Mouse (Mus musculus): ENCODE measurements around the gene Ube2g2. TPM values are rescaled to one million over a fixed set of nuclear protein-coding genes. Genes with fewer than 3 reads are reported as not detected.

Ube2g2 gene
- polyA plus RNA-seq, 2 experiments = 19.3 to 25.3 TPM

- ATAC-seq (ENCODE audit: insufficient read depth) (no peak), DNase-seq (ENCODE audit: low read depth in 3 of 3, low spot score in 3 of 3) (no peak)
- Histone ChIP-seq H3K4me1 (replicated peaks; ENCODE audit: control insufficient read depth in 2 of 2, insufficient read depth in 2 of 2, low read length in 1 of 2) (peaks cover 8 to 10% of the 10 kb centered on the region in 2 experiments), H3K36me3 (replicated peaks; ENCODE audit: control insufficient read depth, insufficient read depth, low read depth) (no peaks in the 10 kb centered on the region), H3K9ac (replicated peaks) (no peak overlapping the region), H3K27ac (no peak overlapping the region), H3K9me3 (ENCODE audit: control insufficient read depth, low read length) (no peaks in the 10 kb centered on the region), H3K4me3 (ENCODE audit: insufficient read depth in 1 of 2, low read depth in 2 of 2, low read length in 2 of 2) (no peak overlapping the region), H3K4me2 (ENCODE audit: low read depth) (no peak overlapping the region), H3K27me3 (ENCODE audit: control insufficient read depth, insufficient read depth, low read length) (no peaks in the 10 kb centered on the region; the same call in none of the 2 replicates)
- WGBS (ENCODE audit: insufficient replicate concordance) = 68% methylated on average over 8 of the region's 8 CpGs
- TF ChIP-seq CTCF (IDR thresholded peaks at IDR 0.05; ENCODE audit: low read depth) (no peak), EP300 (IDR thresholded peaks at IDR 0.05; ENCODE audit: low read depth) (no peak)
Observed at GRCm38 (mm10) chr10:77666342-77666741, 44.3 kb downstream of the Ube2g2 start.

DNA sequence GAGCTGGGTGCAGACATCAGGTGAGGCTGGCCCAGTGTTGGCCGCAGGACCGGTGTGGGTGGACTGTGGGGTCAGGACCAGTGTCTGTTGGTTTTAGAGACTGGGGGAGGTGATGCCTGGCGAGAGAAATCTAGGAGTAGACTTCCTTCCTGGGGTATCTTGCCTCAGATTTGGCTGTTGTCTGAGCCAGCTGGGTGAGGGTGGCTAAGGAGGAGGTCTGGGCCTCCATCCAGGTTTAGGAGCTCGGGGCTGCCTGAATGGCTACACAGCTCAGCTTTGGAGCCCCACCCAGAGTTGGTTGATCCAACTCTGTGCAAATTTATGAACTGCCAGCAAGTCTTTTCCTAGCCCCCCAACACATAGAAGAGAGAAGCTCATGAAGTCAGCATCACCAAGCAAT is 45.3 kb downstream of the Ube2g2 start:
- ATAC-seq (ENCODE audit: insufficient read depth) (no peak), DNase-seq (ENCODE audit: low read depth in 3 of 3, low spot score in 3 of 3) (no peak)
- no peak overlapping the region for H3K9ac ChIP-seq (replicated peaks)
- H3K27me3 ChIP-seq (ENCODE audit: control insufficient read depth, insufficient read depth, low read length) = no peaks in the 10 kb centered on the region; the same call in none of the 2 replicates
- no peak overlapping the region for H3K4me3 ChIP-seq (ENCODE audit: insufficient read depth in 1 of 2, low read depth in 2 of 2, low read length in 2 of 2)
- no peaks in the 10 kb centered on the region for H3K36me3 ChIP-seq (replicated peaks; ENCODE audit: control insufficient read depth, insufficient read depth, low read depth)
- H3K4me1 ChIP-seq (replicated peaks; ENCODE audit: control insufficient read depth in 2 of 2, insufficient read depth in 2 of 2, low read length in 1 of 2) = peaks cover 13 to 16% of the 10 kb centered on the region in 2 experiments
- WGBS (ENCODE audit: insufficient replicate concordance) = 69% methylated on average over 4 of the region's 4 CpGs
- no peak overlapping the region for H3K4me2 ChIP-seq (ENCODE audit: low read depth)
- TF ChIP-seq CTCF (IDR thresholded peaks at IDR 0.05; ENCODE audit: low read depth) (no peak), EP300 (IDR thresholded peaks at IDR 0.05; ENCODE audit: low read depth) (no peak)
- no peaks in the 10 kb centered on the region for H3K9me3 ChIP-seq (ENCODE audit: control insufficient read depth, low read length)
- no peak overlapping the region for H3K27ac ChIP-seq

- Histone ChIP-seq H3K9me3 (ENCODE audit: control insufficient read depth, low read length) (no peaks in the 10 kb centered on the region), H3K9ac (replicated peaks) (no peak overlapping the region), H3K4me2 (ENCODE audit: low read depth) (no peak overlapping the region), H3K4me1 (replicated peaks; ENCODE audit: control insufficient read depth in 2 of 2, insufficient read depth in 2 of 2, low read length in 1 of 2) (peaks cover 13 to 16% of the 10 kb centered on the region in 2 experiments), H3K27ac (no peak overlapping the region), H3K27me3 (ENCODE audit: control insufficient read depth, insufficient read depth, low read length) (peaks cover 4% of the 10 kb centered on the region), H3K36me3 (replicated peaks; ENCODE audit: control insufficient read depth, insufficient read depth, low read depth) (no peaks in the 10 kb centered on the region), H3K4me3 (ENCODE audit: insufficient read depth in 1 of 2, low read depth in 2 of 2, low read length in 2 of 2) (no peak overlapping the region)
- ATAC-seq (ENCODE audit: insufficient read depth) (no peak), DNase-seq (ENCODE audit: low read depth in 3 of 3, low spot score in 3 of 3) (no peak)
- TF ChIP-seq EP300 (IDR thresholded peaks at IDR 0.05; ENCODE audit: low read depth) (no peak), CTCF (IDR thresholded peaks at IDR 0.05; ENCODE audit: low read depth) (no peak)
- 69% methylated on average over 4 of the region's 4 CpGs for WGBS (ENCODE audit: insufficient replicate concordance)
Observed at GRCm38 (mm10) chr10:77670710-77671109, 48.6 kb downstream of the Ube2g2 start.

- Histone ChIP-seq H3K4me3 (ENCODE audit: insufficient read depth in 1 of 2, low read depth in 2 of 2, low read length in 2 of 2) (no peak overlapping the region), H3K27me3 (ENCODE audit: control insufficient read depth, insufficient read depth, low read length) (peaks cover 11% of the 10 kb centered on the region), H3K27ac (peak overlapping the region; percentile 29; the same call in 1 of the 2 replicates), H3K4me1 (replicated peaks; ENCODE audit: control insufficient read depth in 2 of 2, insufficient read depth in 2 of 2, low read length in 1 of 2) (peaks cover 13 to 16% of the 10 kb centered on the region in 2 experiments), H3K9me3 (ENCODE audit: control insufficient read depth, low read length) (no peaks in the 10 kb centered on the region), H3K36me3 (replicated peaks; ENCODE audit: control insufficient read depth, insufficient read depth, low read depth) (no peaks in the 10 kb centered on the region), H3K9ac (replicated peaks) (no peak overlapping the region), H3K4me2 (ENCODE audit: low read depth) (peak overlapping the region; percentile 28; the same call in 1 of the 2 replicates)
- ATAC-seq (ENCODE audit: insufficient read depth) (peak; percentile 93), DNase-seq (ENCODE audit: low read depth in 3 of 3, low spot score in 3 of 3) (peak; percentile 53 to 60 (median 54))
- TF ChIP-seq EP300 (IDR thresholded peaks at IDR 0.05; ENCODE audit: low read depth) = peak; percentile 86
- TF ChIP-seq CTCF (IDR thresholded peaks at IDR 0.05; ENCODE audit: low read depth) = no peak
- 2% methylated on average over 4 of the region's 4 CpGs for WGBS (ENCODE audit: insufficient replicate concordance)
Observed at GRCm38 (mm10) chr10:77671519-77671918, 49.4 kb downstream of the Ube2g2 start.

DNA sequence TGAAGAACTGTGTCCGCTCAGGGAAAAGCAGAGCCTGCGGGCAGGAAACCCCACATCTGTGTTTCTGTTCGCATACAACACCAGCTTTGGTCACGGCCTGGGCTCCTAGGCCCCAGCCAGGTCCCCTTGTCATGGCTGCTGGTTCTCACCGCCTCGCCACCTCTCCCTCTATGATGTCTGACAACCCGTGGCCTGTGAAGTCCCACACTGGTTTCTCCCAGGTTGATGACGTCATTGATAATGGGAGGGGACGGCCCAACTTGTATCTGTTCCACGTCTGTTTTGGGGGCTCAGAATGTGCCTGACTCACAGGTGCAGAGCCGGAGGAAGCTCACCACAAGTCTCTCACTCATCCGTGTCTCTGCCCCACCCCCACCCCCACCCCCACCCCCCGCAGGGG is 51.7 kb downstream of the Ube2g2 start:
- H3K4me2 ChIP-seq (ENCODE audit: low read depth) = no peak overlapping the region
- no peak overlapping the region for H3K27ac ChIP-seq
- TF ChIP-seq EP300 (IDR thresholded peaks at IDR 0.05; ENCODE audit: low read depth) = no peak
- H3K27me3 ChIP-seq (ENCODE audit: control insufficient read depth, insufficient read depth, low read length) = peaks cover 33% of the 10 kb centered on the region
- no peak overlapping the region for H3K4me3 ChIP-seq (ENCODE audit: insufficient read depth in 1 of 2, low read depth in 2 of 2, low read length in 2 of 2)
- no peaks in the 10 kb centered on the region for H3K36me3 ChIP-seq (replicated peaks; ENCODE audit: control insufficient read depth, insufficient read depth, low read depth)
- ATAC-seq (ENCODE audit: insufficient read depth) (no peak), DNase-seq (ENCODE audit: low read depth in 3 of 3, low spot score in 3 of 3) (no peak)
- no peaks in the 10 kb centered on the region for H3K9me3 ChIP-seq (ENCODE audit: control insufficient read depth, low read length)
- no peak overlapping the region for H3K9ac ChIP-seq (replicated peaks)
- peaks cover 13 to 16% of the 10 kb centered on the region in 2 experiments for H3K4me1 ChIP-seq (replicated peaks; ENCODE audit: control insufficient read depth in 2 of 2, insufficient read depth in 2 of 2, low read length in 1 of 2)
- 53% methylated on average over 13 of the region's 13 CpGs for WGBS (ENCODE audit: insufficient replicate concordance)

All from liver, embryonic 14.5 days (tissue).